Mouse (Mus musculus): Measurements from ENCODE around the gene Prdm16. TPM values are rescaled to one million over a fixed set of nuclear protein-coding genes. Genes with fewer than 3 reads are reported as not detected.

The Prdm16 gene
- polyA plus RNA-seq, 1 experiment from 2014 or later: 20.8 TPM

DNA sequence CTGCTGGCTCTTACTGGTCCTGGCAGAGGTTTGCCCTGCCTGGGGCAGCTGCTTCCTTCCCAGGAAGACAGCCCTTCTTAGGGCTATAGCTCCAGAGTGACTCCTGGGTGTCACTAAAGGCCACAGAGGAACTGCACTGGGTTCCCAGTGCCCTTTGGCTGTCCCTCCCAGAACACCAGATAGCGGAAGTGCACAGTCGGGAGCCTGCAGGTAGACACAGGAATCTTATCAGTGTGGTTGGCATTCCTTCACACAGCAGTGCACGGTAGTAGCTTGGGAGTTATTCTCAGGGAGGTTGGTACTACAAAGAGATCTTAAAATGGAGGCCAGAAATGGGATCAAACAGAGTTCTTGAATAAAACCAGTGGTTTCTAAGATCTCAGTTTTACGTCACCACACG lies 278.3 kb downstream of the Prdm16 start:
- Histone ChIP-seq H3K27me3 (replicated peaks) (0 out of 2 replicates have a peak, but pooled peaks cover 5% of the 10 kb centered on the region), H3K4me1 (peaks cover 8% of the 10 kb centered on the region; the same call in 1 of the 2 replicates), H3K36me3 (no peaks in the 10 kb centered on the region), H3K4me2 (no peak overlapping the region), H3K9me3 (no peaks in the 10 kb centered on the region), H3K27ac (peak overlapping the region; percentile 86), H3K4me3 (replicated peaks) (no peak overlapping the region), H3K9ac (no peak overlapping the region)
- WGBS: 60% methylated on average over 5 of the region's 5 CpGs
- peak; percentile 48; the same call in 1 of the 2 replicates for ATAC-seq (ENCODE audit: insufficient read depth, low FRiP score, low read depth)

DNA sequence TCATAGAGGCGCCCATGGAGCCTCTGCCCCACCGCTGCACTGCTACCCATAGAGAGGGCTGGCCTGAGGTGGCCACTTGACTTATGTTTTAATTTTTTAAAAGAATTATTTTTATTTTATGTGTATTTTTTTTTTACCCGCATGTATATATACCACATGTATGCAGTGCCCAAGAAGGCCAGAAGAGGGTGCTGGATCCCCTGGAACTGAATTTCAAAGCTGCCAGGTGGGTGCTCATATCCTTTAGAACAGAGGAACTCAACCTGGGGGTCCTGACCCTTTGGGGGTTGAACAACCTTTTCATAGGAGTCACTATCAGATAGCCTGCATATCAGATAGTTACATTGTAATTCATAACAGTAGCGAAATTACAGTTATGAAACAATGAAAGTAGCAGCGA lies 281.3 kb downstream of the Prdm16 start:
- ATAC-seq (ENCODE audit: insufficient read depth, low FRiP score, low read depth): no peak
- peaks cover 8% of the 10 kb centered on the region; the same call in 1 of the 2 replicates for H3K4me1 ChIP-seq
- 92% methylated on average over 5 of the region's 5 CpGs for WGBS
- H3K36me3 ChIP-seq: no peaks in the 10 kb centered on the region
- H3K27ac ChIP-seq: no peak overlapping the region
- H3K4me3 ChIP-seq (replicated peaks): no peak overlapping the region
- H3K9me3 ChIP-seq: no peaks in the 10 kb centered on the region
- no peak overlapping the region for H3K9ac ChIP-seq
- H3K27me3 ChIP-seq (replicated peaks): 0 out of 2 replicates have a peak, but pooled peaks cover 5% of the 10 kb centered on the region
- no peak overlapping the region for H3K4me2 ChIP-seq

DNA sequence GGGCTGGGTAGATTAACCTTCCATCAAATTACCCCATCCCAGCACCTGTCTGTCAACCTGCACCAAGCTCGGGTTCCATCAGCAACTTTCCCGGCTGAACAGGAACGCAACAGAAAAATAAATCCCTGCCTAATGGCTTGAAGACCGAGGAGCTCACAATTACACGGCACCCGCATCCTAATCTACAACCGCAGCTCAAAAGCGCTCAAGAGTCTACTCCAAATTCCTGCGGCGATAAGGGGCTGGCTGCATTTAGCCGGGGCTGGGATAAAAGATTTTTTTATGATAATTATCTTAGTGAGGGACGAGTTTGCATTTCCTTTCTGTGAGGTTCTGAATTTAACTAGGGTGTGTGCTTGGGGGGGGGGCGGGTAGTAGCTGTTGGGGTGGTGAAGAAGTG lies 284.4 kb downstream of the Prdm16 start:
- 47% methylated on average over 13 of the region's 13 CpGs for WGBS

DNA sequence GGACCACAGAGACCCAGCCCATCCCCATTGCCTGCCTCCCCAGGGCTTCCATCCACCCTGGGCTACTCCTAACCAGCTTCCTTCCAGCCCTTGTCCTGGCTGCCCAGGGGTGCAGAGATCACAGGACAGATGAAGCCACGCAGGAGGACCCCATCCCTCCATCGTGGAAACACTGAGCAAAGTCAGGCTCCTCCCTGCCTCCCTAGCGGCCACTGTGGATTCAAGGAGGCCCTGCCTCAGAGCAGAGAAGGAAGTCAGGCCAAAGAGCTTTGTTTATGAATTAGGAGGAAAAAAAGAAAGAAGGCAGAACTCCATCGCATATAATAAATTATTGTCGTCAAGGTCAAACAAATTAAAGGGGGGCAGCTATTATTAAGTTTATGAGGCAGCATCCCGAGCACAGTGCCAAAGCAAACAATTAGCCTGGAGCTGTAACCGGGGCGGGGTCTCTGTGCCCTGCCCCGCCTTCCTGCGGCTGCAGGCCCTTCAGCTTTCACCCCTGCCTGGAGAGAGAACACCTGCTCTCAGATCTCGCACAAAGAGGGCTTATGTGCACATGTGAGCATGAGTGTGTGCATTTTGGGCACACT lies 288.4 kb downstream of the Prdm16 start:
- peak; percentile 70 for ATAC-seq (ENCODE audit: insufficient read depth, low FRiP score, low read depth)
- peak overlapping the region; percentile 61 for H3K27ac ChIP-seq
- H3K4me2 ChIP-seq: no peak overlapping the region; the same call in 1 of the 2 replicates

More for the DNA sequence above, 284.4 kb downstream of the Prdm16 start:
- 0 out of 2 replicates have a peak, but pooled peaks cover 9% of the 10 kb centered on the region for H3K27me3 ChIP-seq (replicated peaks)
- no peak overlapping the region for H3K4me3 ChIP-seq (replicated peaks)
- no peak overlapping the region for H3K27ac ChIP-seq
- H3K36me3 ChIP-seq: no peaks in the 10 kb centered on the region
- peaks cover 14% of the 10 kb centered on the region for H3K4me1 ChIP-seq
- no peaks in the 10 kb centered on the region for H3K9me3 ChIP-seq
- no peak for ATAC-seq (ENCODE audit: insufficient read depth, low FRiP score, low read depth)
- no peak overlapping the region for H3K4me2 ChIP-seq
- no peak overlapping the region for H3K9ac ChIP-seq

DNA sequence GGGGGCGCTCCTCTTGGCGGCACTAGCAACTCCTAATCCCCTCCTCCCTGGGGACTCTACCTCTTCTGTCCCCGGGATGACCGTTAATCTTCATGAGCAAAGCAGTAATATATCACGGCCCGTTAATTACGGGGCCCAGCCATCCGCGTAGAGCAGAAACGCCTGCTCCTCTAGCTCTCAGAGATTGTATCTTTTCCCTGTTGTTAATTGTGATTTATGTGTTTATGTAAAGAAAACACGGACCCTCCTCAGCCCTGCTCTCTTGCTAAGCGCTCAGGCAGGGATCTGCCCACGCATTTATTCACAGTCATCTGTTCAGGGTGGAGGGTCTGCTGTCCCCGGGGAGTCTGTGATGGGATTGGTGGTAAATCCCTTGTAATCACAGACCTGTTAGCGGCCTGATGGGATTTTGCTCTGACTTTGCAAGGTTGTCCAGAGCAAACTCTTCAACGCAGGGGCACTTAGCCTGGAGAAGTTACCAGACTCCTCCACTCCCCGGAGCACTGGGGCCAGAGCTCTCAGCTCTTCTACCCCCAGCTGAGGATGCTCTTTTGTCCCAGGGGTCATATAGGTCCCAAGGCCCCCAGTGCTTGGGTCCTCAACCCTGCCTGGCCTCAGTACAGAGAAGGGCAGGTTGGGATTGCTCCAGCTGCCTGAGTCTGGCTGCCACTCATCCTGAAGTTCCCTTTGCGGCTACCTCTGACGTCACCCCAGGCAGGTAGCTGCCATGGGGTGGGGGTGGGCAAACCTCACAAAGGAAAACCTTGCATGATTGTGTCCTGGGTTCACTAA lies 289.7 kb downstream of the Prdm16 start:
- Histone ChIP-seq H3K9me3 (no peaks in the 10 kb centered on the region), H3K27ac (no peak overlapping the region), H3K4me2 (no peak overlapping the region), H3K4me3 (replicated peaks) (no peak overlapping the region), H3K9ac (no peak overlapping the region), H3K36me3 (no peaks in the 10 kb centered on the region; the same call in 1 of the 2 replicates), H3K4me1 (peaks cover 23% of the 10 kb centered on the region), H3K27me3 (replicated peaks) (peaks cover 4% of the 10 kb centered on the region; the same call in 1 of the 2 replicates)
- ATAC-seq (ENCODE audit: insufficient read depth, low FRiP score, low read depth): no peak
- WGBS: 30% methylated on average over 19 of the region's 19 CpGs

More for the DNA sequence above, 288.4 kb downstream of the Prdm16 start:
- Histone ChIP-seq H3K4me3 (replicated peaks) (no peak overlapping the region), H3K27me3 (replicated peaks) (peaks cover 4% of the 10 kb centered on the region; the same call in 1 of the 2 replicates), H3K4me1 (peaks cover 23% of the 10 kb centered on the region), H3K9ac (no peak overlapping the region), H3K9me3 (no peaks in the 10 kb centered on the region), H3K36me3 (no peaks in the 10 kb centered on the region; the same call in 1 of the 2 replicates)
- 8% methylated on average over 11 of the region's 11 CpGs for WGBS

DNA sequence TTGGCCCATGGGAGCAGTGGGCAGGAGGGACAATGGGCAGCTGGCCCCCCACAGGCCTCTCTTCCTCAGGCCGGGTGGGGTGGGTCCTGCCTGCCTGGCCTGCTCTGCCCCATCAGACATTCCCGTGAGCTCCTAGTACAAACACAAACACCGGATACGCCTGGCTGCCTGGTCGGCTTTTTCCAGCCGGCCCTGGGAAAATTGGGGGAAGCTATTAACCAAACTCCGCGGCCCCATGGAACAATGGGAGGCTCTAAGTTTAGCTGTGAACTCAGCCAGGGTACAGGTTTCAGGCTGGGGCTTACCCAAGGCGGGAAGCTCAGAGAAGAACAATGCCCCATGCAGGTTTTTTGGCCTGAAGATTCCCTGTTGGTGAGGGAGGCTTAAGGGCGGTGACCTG lies 300.0 kb downstream of the Prdm16 start:
- no peaks in the 10 kb centered on the region for H3K27me3 ChIP-seq (replicated peaks)
- H3K27ac ChIP-seq: peak overlapping the region; percentile 11; the same call in 1 of the 2 replicates
- ATAC-seq (ENCODE audit: insufficient read depth, low FRiP score, low read depth): no peak
- H3K4me3 ChIP-seq (replicated peaks): no peak overlapping the region
- no peaks in the 10 kb centered on the region for H3K9me3 ChIP-seq
- no peak overlapping the region for H3K9ac ChIP-seq
- H3K4me1 ChIP-seq: 0 out of 2 replicates have a peak, but pooled peaks cover 5% of the 10 kb centered on the region
- 28% methylated on average over 10 of the region's 10 CpGs for WGBS
- 0 out of 2 replicates have a peak, but pooled peaks cover 6% of the 10 kb centered on the region for H3K36me3 ChIP-seq
- H3K4me2 ChIP-seq: no peak overlapping the region

DNA sequence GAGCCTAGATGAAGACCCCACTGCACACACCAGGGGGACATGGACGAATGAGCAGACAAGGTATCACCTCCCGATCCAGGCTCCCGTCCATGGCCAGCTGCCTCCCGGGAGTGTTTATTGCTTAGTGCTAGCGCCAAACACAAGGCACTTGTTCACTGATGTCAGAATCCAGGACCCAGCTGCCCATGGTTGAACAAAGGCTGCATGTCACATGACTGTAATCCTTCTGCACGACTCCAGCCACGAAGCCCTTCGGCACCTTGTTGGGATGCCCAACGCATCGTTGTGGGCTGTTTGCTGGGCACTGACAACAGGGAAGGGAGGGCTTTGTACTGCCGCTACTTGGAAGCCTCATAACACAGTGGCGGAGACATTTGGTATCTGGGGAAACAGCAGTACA lies 300.9 kb downstream of the Prdm16 start, which contains the start of gene B230104I21Rik:
B230104I21Rik (plus strand) TSS at position 367 of the 400 bp plus-strand sequence.
- Histone ChIP-seq H3K4me2 (peak within 1 kb of the TSS; percentile 32), H3K36me3 (0 out of 2 replicates have a peak, but pooled peaks cover 3% of the 10 kb centered on the region), H3K27me3 (replicated peaks) (no peaks in the 10 kb centered on the region), H3K9me3 (no peaks in the 10 kb centered on the region), H3K4me3 (replicated peaks) (peak within 1 kb of the TSS; percentile 23), H3K27ac (peak within 1 kb of the TSS; percentile 11; the same call in 1 of the 2 replicates), H3K4me1 (peaks cover 11% of the 10 kb centered on the region; the same call in 1 of the 2 replicates), H3K9ac (no peak within 1 kb of the TSS)
- 74% methylated on average over 12 of the region's 12 CpGs for WGBS
- no peak for ATAC-seq (ENCODE audit: insufficient read depth, low FRiP score, low read depth)

DNA sequence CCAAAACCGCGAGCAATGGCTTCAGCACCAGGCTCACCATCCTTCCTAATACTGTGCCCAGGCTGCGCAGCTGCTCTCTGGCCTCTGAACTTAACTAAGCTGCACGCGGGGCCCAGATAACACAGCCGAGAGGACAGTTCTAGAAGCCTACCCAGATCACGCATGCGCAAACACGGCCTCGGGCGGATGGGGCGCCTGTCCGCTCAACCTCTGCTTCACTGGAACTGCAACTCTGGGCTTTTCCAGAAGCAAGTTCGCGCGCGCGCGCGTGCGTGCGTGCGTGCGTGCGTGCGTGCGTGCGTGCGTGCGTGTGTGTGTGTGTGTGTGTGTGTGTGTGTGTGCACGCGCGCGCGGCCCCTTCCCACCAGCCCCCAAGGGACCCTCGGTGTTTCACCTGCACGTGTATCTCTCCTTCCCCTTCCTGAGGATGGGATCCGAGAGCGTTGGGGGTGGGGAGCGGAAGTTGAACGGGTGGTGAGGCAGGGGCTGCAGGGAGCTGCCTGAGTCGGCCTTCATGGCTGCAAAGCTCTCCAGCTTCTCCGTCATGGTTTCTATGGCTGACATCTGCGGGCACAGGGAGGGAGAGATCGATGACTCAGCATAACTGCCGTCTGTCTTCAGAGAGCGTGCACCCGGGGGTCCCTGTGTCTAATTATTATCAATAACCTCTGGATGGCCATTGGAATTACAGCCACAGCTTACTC lies 301.8 kb downstream of the Prdm16 start:
- 53% methylated on average over 47 of the region's 48 CpGs for WGBS
- H3K4me3 ChIP-seq (replicated peaks): peak overlapping the region; percentile 23
- H3K4me1 ChIP-seq: peaks cover 11% of the 10 kb centered on the region; the same call in 1 of the 2 replicates
- H3K4me2 ChIP-seq: peak overlapping the region; percentile 32
- ATAC-seq (ENCODE audit: insufficient read depth, low FRiP score, low read depth): 0 out of 2 replicates have a peak, but pooled peaks have one; percentile 29
- H3K36me3 ChIP-seq: no peaks in the 10 kb centered on the region
- H3K9me3 ChIP-seq: no peaks in the 10 kb centered on the region
- no peak overlapping the region for H3K27ac ChIP-seq
- H3K27me3 ChIP-seq (replicated peaks): no peaks in the 10 kb centered on the region
- H3K9ac ChIP-seq: no peak overlapping the region

DNA sequence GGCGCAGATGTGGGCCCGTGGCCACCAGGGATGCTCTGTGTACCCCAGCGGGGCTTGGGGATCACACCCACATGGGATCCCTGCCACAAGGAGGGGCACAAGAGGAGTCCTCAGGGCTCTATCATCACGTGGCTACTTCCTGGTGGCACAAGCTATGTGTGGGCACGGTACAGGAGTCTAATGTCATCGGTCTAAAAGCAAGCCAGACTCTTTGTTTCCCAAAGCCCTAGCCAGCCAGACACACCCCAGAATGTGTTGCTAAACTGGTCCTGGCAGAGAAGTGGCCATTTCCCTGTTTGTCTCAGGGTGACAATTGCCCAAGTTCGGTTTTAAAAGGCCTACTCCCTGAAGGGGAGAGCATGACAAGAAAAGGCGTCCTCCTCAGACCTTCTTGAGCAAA lies 303.4 kb downstream of the Prdm16 start:
- peaks cover 15% of the 10 kb centered on the region; the same call in 1 of the 2 replicates for H3K4me1 ChIP-seq
- whole genome bisulfite sequencing: 70% methylated on average over 8 of the region's 8 CpGs

DNA sequence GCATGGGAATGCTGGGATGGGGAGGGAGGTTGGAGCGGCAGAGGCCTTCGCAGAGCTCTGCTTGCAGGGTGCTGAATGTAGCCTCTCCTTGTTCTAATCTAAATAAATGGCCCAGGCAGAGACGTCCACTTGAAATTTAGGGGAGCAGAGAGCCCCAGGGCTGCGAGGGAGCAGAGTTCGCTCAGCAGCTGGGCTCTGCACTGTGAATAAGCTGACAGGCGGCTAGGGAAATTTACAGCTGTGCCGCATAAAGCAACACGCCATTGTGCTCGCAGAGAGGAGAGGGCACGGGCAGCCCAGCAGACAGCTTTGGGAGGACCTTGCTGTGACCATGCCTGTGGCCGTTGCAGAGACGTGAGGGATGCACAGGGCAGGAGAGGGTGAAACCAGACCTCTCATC lies 305.4 kb downstream of the Prdm16 start:
- Histone ChIP-seq H3K27ac (no peak overlapping the region), H3K36me3 (no peaks in the 10 kb centered on the region), H3K9ac (no peak overlapping the region), H3K9me3 (no peaks in the 10 kb centered on the region), H3K4me1 (peaks cover 10% of the 10 kb centered on the region; the same call in 1 of the 2 replicates), H3K4me3 (replicated peaks) (no peak overlapping the region), H3K27me3 (replicated peaks) (no peaks in the 10 kb centered on the region), H3K4me2 (no peak overlapping the region)
- WGBS: 39% methylated on average over 12 of the region's 12 CpGs
- no peak for ATAC-seq (ENCODE audit: insufficient read depth, low FRiP score, low read depth)

More for the DNA sequence above, 303.4 kb downstream of the Prdm16 start:
- H3K36me3 ChIP-seq: no peaks in the 10 kb centered on the region
- no peak overlapping the region for H3K4me2 ChIP-seq
- no peak for ATAC-seq (ENCODE audit: insufficient read depth, low FRiP score, low read depth)
- no peaks in the 10 kb centered on the region for H3K9me3 ChIP-seq
- no peak overlapping the region for H3K27ac ChIP-seq
- H3K4me3 ChIP-seq (replicated peaks): no peak overlapping the region
- H3K9ac ChIP-seq: no peak overlapping the region
- no peaks in the 10 kb centered on the region for H3K27me3 ChIP-seq (replicated peaks)

DNA sequence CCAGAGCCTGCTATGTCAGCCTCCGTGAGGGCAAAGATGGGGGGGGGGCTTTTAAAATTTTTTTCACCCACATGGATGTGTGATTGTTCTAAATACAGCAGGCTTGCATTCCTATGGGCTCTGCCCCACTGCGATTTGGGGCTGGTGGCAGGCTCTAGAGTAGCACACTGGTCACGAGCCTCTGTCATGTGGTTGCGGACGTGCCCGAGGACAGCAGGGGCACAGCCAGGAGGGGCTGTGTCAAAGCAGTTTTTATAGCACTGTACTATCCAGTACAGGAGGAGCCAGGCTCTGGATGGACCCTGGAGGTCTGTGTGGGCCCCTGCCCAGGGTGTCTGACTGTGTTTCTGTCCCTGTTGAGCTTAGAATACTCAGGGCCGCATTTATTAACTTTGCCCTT lies 306.7 kb downstream of the Prdm16 start:
- H3K9me3 ChIP-seq: no peaks in the 10 kb centered on the region
- peaks cover 10% of the 10 kb centered on the region; the same call in 1 of the 2 replicates for H3K4me1 ChIP-seq
- H3K4me3 ChIP-seq (replicated peaks): no peak overlapping the region
- WGBS: 88% methylated on average over 7 of the region's 7 CpGs
- H3K36me3 ChIP-seq: no peaks in the 10 kb centered on the region
- no peak overlapping the region for H3K4me2 ChIP-seq
- no peaks in the 10 kb centered on the region for H3K27me3 ChIP-seq (replicated peaks)
- H3K27ac ChIP-seq: no peak overlapping the region
- H3K9ac ChIP-seq: no peak overlapping the region
- no peak for ATAC-seq (ENCODE audit: insufficient read depth, low FRiP score, low read depth)

All from stomach, embryonic 15.5 days (tissue).